Mouse (Mus musculus) ES-Bruce4 (cell line): ENCODE results near the gene Crym. TPM values are rescaled to one million over a fixed set of nuclear protein-coding genes. Genes with fewer than 3 reads are reported as not detected.

Experiments
- H3K27ac ChIP-seq: 2 replicates; pipeline ENCODE4 v1.5.1; 2012; ENCODE audit warnings: low read length, inconsistent platforms; ENCODE audit not compliant: insufficient read depth
- H3K27me3 ChIP-seq: 2 replicates; pipeline ENCODE4 v1.6.1; 2012; ENCODE audit warnings: mild to moderate bottlenecking, low read length, inconsistent platforms; ENCODE audit not compliant: control insufficient read depth, poor library complexity, insufficient read depth, severe bottlenecking
- H3K36me3 ChIP-seq: 2 replicates; pipeline ENCODE4 v1.6.1; 2012; ENCODE audit warnings: inconsistent platforms, mild to moderate bottlenecking, low read length, moderate library complexity; ENCODE audit not compliant: control insufficient read depth, poor library complexity, insufficient read depth, severe bottlenecking
- H3K4me1 ChIP-seq: one replicate; pipeline ENCODE4 v1.8.1; 2011; ENCODE audit warnings: low read length; ENCODE audit not compliant: control insufficient read depth, insufficient read depth
- H3K4me3 ChIP-seq: 2 replicates; pipeline ENCODE4 v1.5.1; 2011; ENCODE audit warnings: low read depth, mild to moderate bottlenecking, low read length
- H3K9ac ChIP-seq: 2 replicates; pipeline ENCODE4 v1.6.1; 2012; ENCODE audit warnings: low read depth, mild to moderate bottlenecking, inconsistent platforms; ENCODE audit not compliant: poor library complexity, severe bottlenecking
- H3K9me3 ChIP-seq: replicated peaks from 2 replicates; pipeline ENCODE4 v1.6.1; 2012; ENCODE audit warnings: mild to moderate bottlenecking, low read length, inconsistent platforms; ENCODE audit not compliant: control insufficient read depth, poor library complexity, insufficient read depth, severe bottlenecking
- CTCF ChIP-seq: IDR thresholded peaks from one replicate; pipeline ENCODE4 v1.8.1; 2011; ENCODE audit warnings: low read depth, low read length
- EP300 ChIP-seq: IDR thresholded peaks from 2 replicates; pipeline ENCODE4 v1.6.1; 2011; ENCODE audit warnings: low read depth, low read length; ENCODE audit not compliant: insufficient read depth
- POLR2A ChIP-seq: IDR thresholded peaks from one replicate; pipeline ENCODE4 v1.8.1; 2011; ENCODE audit warnings: low read length; ENCODE audit not compliant: insufficient read depth
- polyA plus RNA-seq: library from polyadenylated mRNA; stranded (reverse); fragments of >200 nt; gene quantifications from 2 replicates; pipeline ENCODE4 v1.2.4, GENCODE M21; 2011; ENCODE audit warnings: low read depth; ENCODE audit not compliant: missing spikeins, insufficient read depth, insufficient read length

Crym gene
- polyA plus RNA-seq, 1 experiment, result 6.1 TPM

DNA sequence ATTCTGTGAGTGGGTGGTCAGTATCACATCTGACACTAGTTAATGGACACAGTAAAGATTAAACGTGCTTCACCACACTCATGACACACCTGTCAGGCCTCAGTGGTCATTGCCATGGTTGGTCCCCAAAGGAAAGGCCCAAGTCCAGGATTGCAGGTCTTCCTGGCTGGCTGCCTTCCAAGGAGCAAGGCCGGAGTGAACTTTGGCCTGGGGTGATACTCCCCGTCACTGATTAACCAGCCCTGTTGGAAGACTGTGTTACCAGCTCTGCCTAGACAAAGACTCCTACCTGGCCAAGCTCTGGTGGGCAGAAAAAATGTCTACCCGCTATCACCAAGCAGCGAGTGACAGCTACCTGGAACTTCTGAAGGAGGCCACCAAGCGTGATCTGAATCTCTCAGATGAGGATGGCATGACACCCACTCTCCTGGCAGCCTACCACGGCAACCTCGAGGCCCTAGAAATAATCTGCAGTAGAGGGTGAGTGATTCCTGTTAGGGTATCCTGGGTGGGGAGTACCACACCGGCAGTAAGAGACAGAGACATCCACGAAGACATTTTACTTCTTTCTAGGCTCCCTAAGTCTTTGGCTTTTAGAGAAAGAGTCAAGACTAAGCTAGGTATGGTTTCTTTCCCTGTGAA lies 28.2 kb downstream of the Crym start, which contains the start of gene Anks4b:
Anks4b (plus strand) TSS at position 256 of the 642 bp plus-strand sequence.
- H3K4me1 ChIP-seq, result peaks cover 2% of the 10 kb centered on the region
- no peak within 1 kb of the TSS for H3K4me3 ChIP-seq
- H3K27ac ChIP-seq, result no peak within 1 kb of the TSS
- TF ChIP-seq POLR2A (no peak), EP300 (no peak), CTCF (no peak)
- no peaks in the 10 kb centered on the region for H3K9me3 ChIP-seq
- no peak within 1 kb of the TSS for H3K9ac ChIP-seq
- H3K27me3 ChIP-seq, result no peaks in the 10 kb centered on the region
- H3K36me3 ChIP-seq, result no peaks in the 10 kb centered on the region

DNA sequence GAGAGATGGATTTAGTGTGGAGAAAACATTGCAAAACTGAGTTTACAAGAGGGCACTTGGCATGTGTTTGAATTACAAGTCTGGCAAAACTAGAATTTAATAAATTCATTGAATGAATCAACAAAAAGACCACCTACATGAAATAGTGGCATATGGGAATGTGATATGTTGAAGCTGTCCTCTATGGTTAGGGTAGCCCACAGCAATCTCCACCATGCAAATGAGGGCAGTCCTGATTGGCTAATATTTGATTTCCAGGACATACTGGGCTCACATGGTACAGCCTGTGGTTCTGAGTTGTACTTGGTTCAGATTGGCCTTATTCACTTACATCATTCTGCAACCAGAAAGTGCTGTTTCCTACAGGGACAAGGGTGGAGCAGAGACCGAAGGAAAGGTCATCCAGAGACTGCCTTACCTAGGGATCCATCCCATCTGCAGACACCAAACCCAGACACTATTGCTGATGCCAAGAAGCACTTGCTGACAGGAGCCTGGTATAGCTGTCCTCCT lies 29.7 kb downstream of the Crym start:
- Histone ChIP-seq H3K4me3 (no peak overlapping the region), H3K27ac (no peak overlapping the region), H3K27me3 (no peaks in the 10 kb centered on the region), H3K36me3 (no peaks in the 10 kb centered on the region), H3K4me1 (peaks cover 2% of the 10 kb centered on the region), H3K9me3 (no peaks in the 10 kb centered on the region), H3K9ac (no peak overlapping the region)
- TF ChIP-seq EP300, result no peak
- TF ChIP-seq POLR2A, result no peak
- TF ChIP-seq CTCF, result no peak

DNA sequence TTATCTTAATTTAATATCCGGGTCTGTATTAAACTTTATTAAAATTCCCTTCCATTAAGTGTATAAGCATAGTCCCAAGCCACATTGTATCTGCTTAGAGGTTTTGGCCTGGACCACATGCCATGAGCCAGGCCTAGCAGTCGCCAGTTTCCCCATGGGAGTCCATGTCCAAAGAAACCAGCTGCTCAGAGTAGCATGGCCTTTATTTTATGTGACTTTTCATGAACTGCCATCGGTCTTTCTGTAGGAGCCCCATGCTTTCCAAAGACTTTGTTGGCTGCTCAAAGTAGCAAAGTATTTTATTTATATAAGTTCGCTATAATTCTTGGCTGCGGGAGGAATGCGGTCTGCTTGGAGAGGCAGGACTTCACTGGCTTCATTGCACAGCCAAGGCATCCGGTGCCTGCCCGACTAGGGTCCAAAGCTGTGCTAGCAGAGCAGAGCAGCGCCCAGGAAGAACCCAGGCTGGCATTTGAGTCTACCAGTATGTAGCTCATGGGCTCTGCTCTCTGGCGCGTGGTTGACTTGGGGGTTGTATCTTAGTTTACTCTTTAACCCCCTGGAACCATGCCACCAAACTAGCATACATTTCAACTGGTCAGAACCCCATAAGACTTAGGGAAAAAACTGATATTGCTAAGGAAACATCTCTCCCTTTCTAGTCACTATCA lies 38.2 kb downstream of the Crym start:
- Histone ChIP-seq H3K27ac (no peak overlapping the region), H3K27me3 (no peaks in the 10 kb centered on the region), H3K9me3 (no peaks in the 10 kb centered on the region; the same call in 1 of the 2 replicates), H3K36me3 (no peaks in the 10 kb centered on the region), H3K9ac (no peak overlapping the region), H3K4me3 (no peak overlapping the region), H3K4me1 (no peaks in the 10 kb centered on the region)
- TF ChIP-seq EP300, result no peak

DNA sequence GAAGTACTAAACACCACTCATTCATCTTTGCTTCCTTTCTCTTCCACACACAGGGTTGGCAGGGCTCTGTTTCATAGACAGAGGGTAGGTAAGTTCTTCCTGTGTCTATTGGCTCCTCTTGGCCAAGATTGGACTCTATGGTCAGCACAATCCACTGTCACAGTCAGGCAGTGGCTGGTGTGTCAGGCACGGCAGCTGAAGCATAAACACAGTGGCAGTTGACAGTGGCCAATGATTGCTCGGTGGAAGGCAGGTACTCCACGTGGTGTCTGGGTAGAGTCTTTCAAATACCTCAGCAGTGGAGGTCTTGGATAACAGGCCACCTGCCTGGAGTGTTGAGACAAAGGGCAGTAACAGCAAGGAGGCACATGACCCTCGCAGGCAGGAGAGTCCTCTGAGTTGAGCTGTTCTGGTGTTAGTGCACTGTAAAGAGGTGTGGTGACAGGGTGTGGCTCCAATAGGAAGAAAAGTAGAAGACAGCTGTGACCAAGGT lies 43.7 kb downstream of the Crym start:
- no peak overlapping the region for H3K9ac ChIP-seq
- H3K4me1 ChIP-seq, result peaks cover 2% of the 10 kb centered on the region
- H3K4me3 ChIP-seq, result no peak overlapping the region
- no peaks in the 10 kb centered on the region for H3K36me3 ChIP-seq
- peak; percentile 99 for TF ChIP-seq EP300
- no peak for TF ChIP-seq POLR2A
- H3K9me3 ChIP-seq, result peaks cover 3% of the 10 kb centered on the region
- H3K27me3 ChIP-seq, result no peaks in the 10 kb centered on the region
- peak overlapping the region; percentile 62 for H3K27ac ChIP-seq

DNA sequence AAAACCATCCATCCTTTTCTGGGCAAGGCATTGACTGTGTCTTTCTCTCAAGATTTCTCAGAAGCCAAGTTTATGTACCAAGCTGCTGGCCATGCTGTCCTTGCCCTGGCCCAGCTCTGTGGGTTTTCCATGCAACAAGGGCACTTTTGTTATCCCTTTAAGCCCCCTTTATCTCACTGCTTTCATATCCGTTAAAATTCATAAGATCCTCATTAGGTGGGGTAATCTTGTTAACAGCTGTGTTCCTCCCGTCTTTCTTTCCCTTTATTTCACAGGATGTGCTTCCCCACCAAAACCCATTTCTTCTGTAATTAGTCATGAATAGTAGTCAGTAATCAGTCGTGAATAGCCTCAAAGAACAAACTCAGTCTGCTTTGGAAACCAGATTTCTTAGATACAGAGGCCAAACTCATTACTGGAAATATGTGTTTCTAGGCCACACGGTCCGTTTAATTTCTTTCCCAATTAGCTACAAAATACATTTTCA lies 44.3 kb downstream of the Crym start:
- Histone ChIP-seq H3K9ac (no peak overlapping the region), H3K36me3 (no peaks in the 10 kb centered on the region), H3K27ac (no peak overlapping the region), H3K27me3 (no peaks in the 10 kb centered on the region), H3K9me3 (peaks cover 3% of the 10 kb centered on the region), H3K4me1 (peaks cover 2% of the 10 kb centered on the region), H3K4me3 (no peak overlapping the region)
- TF ChIP-seq EP300 (no peak), POLR2A (no peak), CTCF (no peak)
